Mouse (Mus musculus) heart, embryonic 15.5 days (tissue): ENCODE data around the gene Fam171a1. TPM values are rescaled to one million over a fixed set of nuclear protein-coding genes. Genes with fewer than 3 reads are reported as not detected.

Experiments used
- ATAC-seq: fragments of 200-750 bp; cut with Nextera tagmentation; replicated peaks from 2 replicates; pipeline ENCODE4 v1.8.0; 2017; ENCODE audit warnings: low read depth, moderate TSS enrichment; ENCODE audit not compliant: insufficient number of reproducible peaks, insufficient read depth, low FRiP score
- H3K27ac ChIP-seq: fragments of 300-500 bp; sonication (generic); 2 replicates; pipeline ENCODE4 v1.5.1; 2015; ENCODE audit warnings: mild to moderate bottlenecking, inconsistent platforms
- H3K27me3 ChIP-seq: fragments of 300-500 bp; sonication (generic); 2 replicates; pipeline ENCODE4 v1.6.1; 2015; ENCODE audit warnings: inconsistent platforms
- H3K36me3 ChIP-seq: fragments of 300-500 bp; sonication (generic); 2 replicates; pipeline ENCODE4 v1.6.1; 2015; ENCODE audit warnings: mild to moderate bottlenecking, inconsistent platforms
- H3K4me1 ChIP-seq: fragments of 300-500 bp; sonication (generic); replicated peaks from 2 replicates; pipeline ENCODE4 v1.6.1; 2015; ENCODE audit warnings: inconsistent platforms
- H3K4me2 ChIP-seq: fragments of 300-500 bp; sonication (generic); 2 replicates; pipeline ENCODE4 v1.6.1; 2015; ENCODE audit warnings: inconsistent platforms, mild to moderate bottlenecking, moderate library complexity
- H3K4me3 ChIP-seq: fragments of 300-500 bp; sonication (generic); 2 replicates; pipeline ENCODE4 v1.5.1; 2015; ENCODE audit warnings: mild to moderate bottlenecking, inconsistent platforms
- H3K9ac ChIP-seq: fragments of 300-500 bp; sonication (generic); 2 replicates; pipeline ENCODE4 v1.6.1; 2015; ENCODE audit warnings: mild to moderate bottlenecking, inconsistent platforms
- H3K9me3 ChIP-seq: fragments of 300-500 bp; sonication (generic); replicated peaks from 2 replicates; pipeline ENCODE4 v1.6.1; 2016; ENCODE audit warnings: inconsistent platforms
- WGBS: fragments of 180-500 bp; shearing (Covaris S2); methylation state at CpG from one replicate; pipeline ENCODE4 v1.1.7; 2015; ENCODE audit warnings: mixed read lengths; 5-methylcytosine and 5-hydroxymethylcytosine counted together
- polyA plus RNA-seq: library from polyadenylated mRNA; unstranded; fragments of >200 nt; fragmentation: Nextera tagmentation; extraction: Ambion mirVana; gene quantifications from 2 replicates; pipeline ENCODE4 v1.2.1, GENCODE M21; 2015

The Fam171a1 gene
- polyA plus RNA-seq, 1 experiment from 2014 or later, result 21.8 TPM

DNA sequence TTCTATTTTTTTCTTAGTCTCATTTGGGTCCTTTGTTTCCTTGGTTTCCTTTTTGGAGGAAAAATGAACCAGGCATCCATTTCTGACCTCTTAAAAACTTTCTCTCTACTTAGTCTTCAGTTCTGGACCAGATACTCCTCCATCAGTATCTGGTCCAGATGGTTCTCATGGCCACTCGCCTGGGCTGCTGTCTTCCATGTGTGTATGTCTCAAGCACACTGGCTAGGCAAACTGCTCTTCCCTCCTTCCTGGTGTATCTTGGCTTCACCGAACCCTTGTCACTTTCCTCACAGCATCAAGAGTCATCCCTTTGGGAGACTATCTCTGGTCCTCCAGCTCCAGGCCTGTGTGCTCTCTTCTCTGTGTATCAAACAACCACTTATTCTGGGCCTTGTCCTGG, 25.0 kb downstream of the Fam171a1 start:
- Histone ChIP-seq H3K9me3 (no peaks in the 10 kb centered on the region), H3K4me2 (no peak overlapping the region), H3K36me3 (no peaks in the 10 kb centered on the region), H3K4me3 (no peak overlapping the region), H3K27me3 (no peaks in the 10 kb centered on the region), H3K9ac (no peak overlapping the region), H3K4me1 (peaks cover 51% of the 10 kb centered on the region), H3K27ac (peak overlapping the region; percentile 31)
- 79% methylated on average over 2 of the region's 2 CpGs for WGBS
- no peak for ATAC-seq

DNA sequence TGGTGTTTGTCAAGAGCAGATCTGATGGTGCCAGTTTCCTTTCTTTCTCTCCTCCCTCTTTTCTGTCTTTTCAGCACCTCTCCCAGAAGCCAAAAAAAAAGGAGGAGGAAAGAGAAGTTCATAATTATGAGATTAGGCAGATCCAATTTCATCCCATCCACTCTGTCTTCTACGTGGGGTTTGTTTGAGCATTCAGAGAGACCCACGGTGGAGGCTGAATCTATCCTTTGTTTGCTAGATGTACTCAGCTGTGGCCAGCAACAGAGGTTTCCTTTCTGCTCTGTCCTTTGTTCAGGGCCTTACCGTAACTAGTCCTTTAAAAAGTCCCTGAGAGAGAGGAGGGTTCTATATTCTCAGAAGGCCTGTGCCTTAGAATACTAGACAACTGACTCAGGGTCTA, 25.6 kb downstream of the Fam171a1 start:
- no peaks in the 10 kb centered on the region for H3K27me3 ChIP-seq
- ATAC-seq, result no peak
- H3K4me3 ChIP-seq, result no peak overlapping the region
- no peak overlapping the region for H3K4me2 ChIP-seq
- H3K36me3 ChIP-seq, result no peaks in the 10 kb centered on the region
- no peak overlapping the region for H3K9ac ChIP-seq
- H3K4me1 ChIP-seq, result peaks cover 50% of the 10 kb centered on the region
- WGBS, result 44% methylated on average over 3 of the region's 3 CpGs
- H3K9me3 ChIP-seq, result no peaks in the 10 kb centered on the region
- peak overlapping the region; percentile 31 for H3K27ac ChIP-seq

DNA sequence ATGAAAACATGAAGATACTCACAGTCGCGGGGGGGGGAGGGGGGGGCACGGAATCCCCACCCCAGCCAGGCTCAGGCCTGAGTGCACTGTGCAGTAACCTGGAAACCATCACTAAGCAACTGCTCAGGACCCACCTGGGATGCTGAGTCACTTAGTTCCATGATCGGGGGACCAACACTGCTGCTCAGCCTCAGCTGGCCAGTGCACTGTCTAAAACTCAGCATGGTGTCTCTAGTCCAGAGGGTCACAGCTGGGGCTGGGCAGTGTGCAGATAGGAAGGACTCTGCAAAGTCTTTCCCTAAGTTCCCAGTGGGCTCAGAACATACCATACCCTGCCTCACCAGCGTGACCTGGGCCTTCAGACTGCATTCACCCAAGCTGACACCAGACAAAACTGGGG, 26.6 kb downstream of the Fam171a1 start:
- Histone ChIP-seq H3K27me3 (no peaks in the 10 kb centered on the region), H3K4me3 (no peak overlapping the region), H3K9ac (no peak overlapping the region), H3K4me2 (no peak overlapping the region), H3K27ac (no peak overlapping the region), H3K9me3 (no peaks in the 10 kb centered on the region), H3K36me3 (no peaks in the 10 kb centered on the region), H3K4me1 (peaks cover 47% of the 10 kb centered on the region)
- 59% methylated on average over 5 of the region's 5 CpGs for WGBS
- ATAC-seq, result no peak

DNA sequence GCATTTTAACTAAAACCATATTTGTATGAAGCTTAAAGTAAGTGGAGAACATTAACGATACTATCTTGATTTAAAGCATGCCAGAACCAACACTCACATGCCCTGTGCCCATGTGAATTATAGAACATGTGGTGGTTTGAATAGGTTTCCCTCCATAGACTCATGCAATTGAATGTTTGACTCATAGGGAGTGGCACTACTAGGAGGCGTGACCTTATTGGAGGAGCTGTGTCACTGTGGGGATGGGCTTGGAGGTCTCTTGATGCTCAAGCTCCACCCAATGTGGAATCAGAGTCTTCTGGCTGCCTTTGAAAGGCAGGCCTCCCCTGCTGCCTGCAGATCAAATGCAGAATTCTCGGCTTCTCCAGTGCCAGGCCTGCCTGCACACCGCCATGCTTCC, 27.8 kb downstream of the Fam171a1 start:
- ATAC-seq, result no peak
- Histone ChIP-seq H3K4me3 (no peak overlapping the region), H3K4me1 (peaks cover 45% of the 10 kb centered on the region), H3K9ac (no peak overlapping the region), H3K27ac (no peak overlapping the region), H3K9me3 (no peaks in the 10 kb centered on the region), H3K27me3 (no peaks in the 10 kb centered on the region), H3K4me2 (no peak overlapping the region), H3K36me3 (no peaks in the 10 kb centered on the region)
- 90% methylated on average over 4 of the region's 4 CpGs for WGBS

DNA sequence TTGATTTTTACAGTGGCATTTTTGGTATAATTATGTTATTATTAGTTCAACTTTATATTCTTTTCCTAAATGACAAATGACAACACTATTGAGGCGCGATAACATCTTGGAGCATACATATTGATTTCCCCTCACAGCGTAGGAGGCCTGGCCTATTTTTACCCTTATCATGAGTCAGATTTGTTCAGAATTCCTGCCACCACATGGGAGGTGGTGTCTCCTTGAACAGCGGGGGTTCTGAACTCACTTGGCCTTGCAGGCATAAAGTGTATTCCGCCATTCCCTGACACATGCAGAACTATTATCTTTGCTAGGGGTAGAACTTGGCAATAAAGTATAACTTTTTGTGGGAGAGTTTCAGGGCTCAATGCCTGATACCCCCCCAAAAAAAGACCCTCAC, 30.3 kb downstream of the Fam171a1 start:
- no peak for ATAC-seq
- Histone ChIP-seq H3K4me1 (peaks cover 31% of the 10 kb centered on the region), H3K4me3 (no peak overlapping the region), H3K27ac (no peak overlapping the region), H3K9me3 (no peaks in the 10 kb centered on the region), H3K9ac (no peak overlapping the region), H3K27me3 (no peaks in the 10 kb centered on the region), H3K4me2 (no peak overlapping the region), H3K36me3 (no peaks in the 10 kb centered on the region)
- WGBS, result 58% methylated on average over 5 of the region's 5 CpGs

DNA sequence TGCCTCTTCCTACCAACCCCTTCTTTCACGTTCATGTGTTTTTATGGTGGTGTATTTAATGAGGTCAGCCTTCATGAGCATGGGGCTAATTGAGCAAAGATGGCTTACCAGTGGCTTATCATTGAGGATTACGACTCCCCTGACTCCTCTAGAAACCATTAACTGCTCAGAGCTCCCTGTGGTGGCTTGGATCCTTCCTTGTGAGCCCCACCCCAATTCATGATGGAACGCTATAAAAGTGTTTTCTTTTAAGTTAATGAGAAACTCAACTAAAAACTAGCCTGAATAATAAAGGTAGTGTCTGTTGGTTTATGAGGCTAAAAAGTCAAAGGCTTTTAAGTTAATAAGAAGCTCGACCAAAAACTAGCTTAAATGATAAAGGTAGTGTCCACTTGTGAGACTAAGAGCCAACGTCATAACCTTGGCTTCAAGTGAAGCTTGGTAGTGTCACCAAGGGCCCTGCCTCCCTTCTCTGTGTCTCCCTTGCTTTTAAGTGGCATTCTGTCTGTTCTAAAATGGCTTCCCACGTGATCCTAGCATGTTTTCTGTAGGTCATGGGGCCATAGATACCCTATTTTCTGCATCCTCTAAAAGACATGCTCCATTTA, 33.6 kb downstream of the Fam171a1 start:
- Histone ChIP-seq H3K9me3 (no peaks in the 10 kb centered on the region), H3K27ac (no peak overlapping the region), H3K27me3 (no peaks in the 10 kb centered on the region), H3K4me1 (peaks cover 24% of the 10 kb centered on the region), H3K4me2 (no peak overlapping the region), H3K4me3 (no peak overlapping the region), H3K36me3 (no peaks in the 10 kb centered on the region), H3K9ac (no peak overlapping the region)
- ATAC-seq, result no peak
- 85% methylated on average over 6 of the region's 6 CpGs for WGBS

DNA sequence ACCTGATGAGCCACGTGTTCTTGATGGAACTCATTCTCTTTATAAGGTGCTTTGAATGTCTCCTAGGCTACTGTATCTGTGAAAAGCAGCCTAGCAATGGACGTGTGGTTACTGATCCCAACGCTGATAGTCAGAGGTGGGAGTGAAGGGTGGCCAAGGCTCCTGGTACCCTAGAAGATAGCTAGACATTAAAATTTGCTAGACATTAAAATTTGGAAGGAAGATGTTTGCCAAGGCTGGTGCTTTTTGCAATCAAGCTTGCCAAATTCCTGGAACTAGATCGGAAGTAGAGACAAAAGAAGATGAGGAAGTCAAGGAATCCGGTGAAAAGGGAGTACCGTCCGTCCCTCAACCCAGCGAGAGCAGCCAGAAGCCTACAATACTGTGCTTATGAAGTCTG, 34.7 kb downstream of the Fam171a1 start:
- H3K27ac ChIP-seq, result no peak overlapping the region
- no peak overlapping the region for H3K4me3 ChIP-seq
- H3K9ac ChIP-seq, result no peak overlapping the region
- no peaks in the 10 kb centered on the region for H3K9me3 ChIP-seq
- no peaks in the 10 kb centered on the region for H3K36me3 ChIP-seq
- WGBS, result 76% methylated on average over 8 of the region's 8 CpGs
- no peak for ATAC-seq
- H3K4me1 ChIP-seq, result peaks cover 19% of the 10 kb centered on the region
- H3K27me3 ChIP-seq, result no peaks in the 10 kb centered on the region
- no peak overlapping the region for H3K4me2 ChIP-seq

DNA sequence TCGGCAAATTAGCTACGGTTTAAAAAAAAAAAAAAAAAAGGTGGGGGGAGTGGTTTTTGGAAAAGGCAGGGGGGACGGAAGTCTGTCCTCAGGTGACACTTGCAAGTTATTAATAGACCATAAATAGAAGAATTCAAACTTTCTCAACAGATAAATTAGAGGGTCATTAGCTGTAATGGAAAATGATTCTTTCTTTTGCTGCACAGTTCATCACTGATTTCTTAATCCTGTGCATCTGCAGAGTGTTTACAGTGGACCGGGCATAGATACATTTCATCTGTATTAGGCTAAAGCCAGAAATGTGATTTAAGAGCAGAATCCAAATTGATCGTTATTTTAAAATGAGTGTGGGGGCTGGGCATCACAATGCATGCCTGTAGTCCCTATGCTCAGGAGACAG, 36.3 kb downstream of the Fam171a1 start:
- H3K4me1 ChIP-seq, result peaks cover 11% of the 10 kb centered on the region; the same call in 1 of the 2 replicates
- H3K27me3 ChIP-seq, result no peaks in the 10 kb centered on the region
- no peak for ATAC-seq
- no peaks in the 10 kb centered on the region for H3K36me3 ChIP-seq
- H3K4me3 ChIP-seq, result no peak overlapping the region
- no peak overlapping the region for H3K27ac ChIP-seq
- no peaks in the 10 kb centered on the region for H3K9me3 ChIP-seq
- 77% methylated on average over 5 of the region's 5 CpGs for WGBS
- no peak overlapping the region for H3K4me2 ChIP-seq
- H3K9ac ChIP-seq, result no peak overlapping the region

DNA sequence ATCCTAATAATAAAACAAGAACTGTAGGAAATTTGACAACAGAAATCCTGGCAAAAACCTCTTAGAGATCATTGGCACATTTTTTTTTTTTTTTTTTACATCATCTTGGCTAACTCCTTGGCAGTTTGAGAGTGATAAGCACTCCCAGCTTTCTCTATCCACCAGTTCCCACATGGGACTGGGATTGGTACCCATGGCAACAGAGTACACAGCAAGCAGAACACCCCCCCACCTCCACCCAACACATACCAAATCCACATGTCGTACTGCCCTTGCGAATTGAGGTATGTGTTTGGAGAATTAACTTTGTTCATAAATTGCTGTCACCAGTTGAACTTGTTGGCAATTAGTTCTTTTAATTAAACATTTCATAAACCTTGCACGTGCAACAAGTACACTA, 37.3 kb downstream of the Fam171a1 start:
- Histone ChIP-seq H3K4me3 (no peak overlapping the region), H3K4me2 (no peak overlapping the region), H3K27ac (no peak overlapping the region), H3K4me1 (peaks cover 13% of the 10 kb centered on the region), H3K9me3 (no peaks in the 10 kb centered on the region), H3K36me3 (no peaks in the 10 kb centered on the region), H3K27me3 (no peaks in the 10 kb centered on the region), H3K9ac (no peak overlapping the region)
- WGBS, result 67% methylated on average over 3 of the region's 3 CpGs
- no peak for ATAC-seq

DNA sequence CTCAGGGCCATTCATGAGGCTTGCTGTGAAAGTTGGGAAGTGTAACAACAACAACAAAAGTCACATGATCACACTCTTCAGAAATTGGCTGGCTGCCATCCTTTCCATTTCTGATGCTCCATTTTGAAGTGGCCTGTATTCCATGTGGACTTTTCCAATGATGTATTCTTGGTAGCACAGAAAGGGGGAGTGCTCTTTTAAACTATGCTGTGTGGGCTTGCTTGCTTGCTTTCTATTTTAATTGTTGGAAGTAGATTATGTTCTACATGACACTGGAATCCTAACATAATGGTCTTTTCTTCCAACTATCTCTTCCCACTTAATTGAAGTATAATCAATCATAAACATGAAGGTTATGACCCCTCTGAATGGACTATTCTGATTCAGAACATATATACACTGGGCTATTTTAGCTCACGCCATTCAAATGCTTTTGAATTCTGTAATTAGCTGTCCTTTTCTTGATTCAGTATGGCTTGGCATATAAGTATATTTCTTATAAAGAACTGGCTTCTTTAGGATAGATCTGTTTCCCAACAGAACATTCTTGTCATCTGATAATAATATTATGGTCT, 40.2 kb downstream of the Fam171a1 start:
- Histone ChIP-seq H3K36me3 (no peaks in the 10 kb centered on the region), H3K4me3 (no peak overlapping the region), H3K4me2 (no peak overlapping the region), H3K9me3 (no peaks in the 10 kb centered on the region), H3K27ac (no peak overlapping the region), H3K4me1 (peaks cover 31% of the 10 kb centered on the region), H3K27me3 (no peaks in the 10 kb centered on the region), H3K9ac (no peak overlapping the region)
- WGBS, result 57% methylated on average over 1 of the region's 1 CpGs
- ATAC-seq, result no peak

DNA sequence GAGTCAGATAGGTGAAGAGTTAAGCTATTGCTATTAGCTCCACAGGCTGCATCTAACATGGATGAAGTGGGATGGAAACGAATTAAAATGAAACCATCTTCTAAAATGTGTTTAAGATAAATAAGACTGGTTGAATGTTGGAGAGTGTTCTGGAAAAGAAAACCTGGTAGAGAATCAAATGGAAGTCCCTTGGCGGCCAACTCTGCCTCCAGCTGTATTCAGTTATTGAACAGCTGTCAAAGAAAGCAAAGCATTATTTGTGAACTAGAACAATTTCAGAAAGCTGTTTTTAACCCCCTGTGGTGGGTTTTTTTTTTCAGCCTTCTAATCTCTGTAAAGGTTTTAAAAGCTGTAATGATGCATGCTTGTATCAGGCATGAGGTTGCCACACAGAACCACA, 41.0 kb downstream of the Fam171a1 start:
- Histone ChIP-seq H3K4me1 (peaks cover 31% of the 10 kb centered on the region), H3K9me3 (no peaks in the 10 kb centered on the region), H3K27ac (no peak overlapping the region), H3K27me3 (no peaks in the 10 kb centered on the region), H3K9ac (no peak overlapping the region), H3K36me3 (no peaks in the 10 kb centered on the region), H3K4me2 (no peak overlapping the region), H3K4me3 (no peak overlapping the region)
- 69% methylated on average over 2 of the region's 2 CpGs for WGBS
- ATAC-seq, result no peak

DNA sequence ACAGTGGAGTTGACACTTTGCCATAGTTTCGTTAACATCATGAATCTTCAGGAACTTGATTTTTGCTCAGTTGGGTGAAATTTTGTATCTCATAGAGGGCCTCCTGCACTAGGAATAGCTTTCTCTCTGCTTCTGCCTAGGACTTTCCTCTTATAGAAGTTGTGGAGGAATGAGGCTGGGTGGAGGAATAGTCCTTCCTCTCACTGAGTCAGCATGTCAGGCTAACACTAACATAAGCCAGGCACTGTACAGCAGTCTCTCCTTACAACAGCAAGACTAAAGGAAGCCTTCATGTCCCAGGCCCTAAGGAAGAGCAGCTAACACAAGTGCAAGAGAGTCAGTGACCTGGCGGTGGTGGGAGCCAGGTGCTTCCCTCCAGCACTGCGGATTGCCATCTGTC, 43.0 kb downstream of the Fam171a1 start:
- Histone ChIP-seq H3K27me3 (no peaks in the 10 kb centered on the region), H3K36me3 (no peaks in the 10 kb centered on the region), H3K4me2 (no peak overlapping the region), H3K9ac (no peak overlapping the region), H3K9me3 (no peaks in the 10 kb centered on the region), H3K4me3 (no peak overlapping the region), H3K4me1 (peaks cover 29% of the 10 kb centered on the region), H3K27ac (no peak overlapping the region)
- no peak for ATAC-seq
- 82% methylated on average over 3 of the region's 3 CpGs for WGBS
